Mouse (Mus musculus) kidney, postnatal 10 days (tissue): Measurements from ENCODE around the gene Lasp1.
"Not testable (repeated sequence)": the region's sequence is repeated elsewhere in the genome, so short reads cannot be mapped to it uniquely, and the experiment has no call there.

Experiments used
- DNase-seq: peaks from one replicate; pipeline ENCODE4 v3.0.0; 2021; ENCODE audit warnings: mixed read lengths

Gene Lasp1

DNA sequence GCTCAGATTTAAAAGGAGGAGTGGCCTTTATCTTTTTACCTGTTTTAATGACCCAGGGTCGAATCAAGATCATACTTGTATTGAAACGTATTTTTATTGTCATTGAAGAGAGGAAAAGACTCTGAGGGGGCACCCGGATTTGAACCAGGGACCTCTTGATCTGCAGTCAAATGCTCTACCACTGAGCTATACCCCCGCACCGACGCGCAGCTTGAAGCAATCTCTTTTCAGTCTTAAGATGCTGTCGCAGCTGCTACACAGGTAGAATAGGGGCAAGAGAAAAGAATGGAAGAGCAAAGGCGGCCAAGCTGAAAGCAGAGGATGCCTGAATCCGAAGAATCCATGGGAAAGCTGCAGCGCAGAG, at the start of gene Lasp1:
TSS of gene Lasp1 (plus strand) at position 219 of the 364 bp plus-strand sequence.
- DNase-seq, result peak; percentile 88

DNA sequence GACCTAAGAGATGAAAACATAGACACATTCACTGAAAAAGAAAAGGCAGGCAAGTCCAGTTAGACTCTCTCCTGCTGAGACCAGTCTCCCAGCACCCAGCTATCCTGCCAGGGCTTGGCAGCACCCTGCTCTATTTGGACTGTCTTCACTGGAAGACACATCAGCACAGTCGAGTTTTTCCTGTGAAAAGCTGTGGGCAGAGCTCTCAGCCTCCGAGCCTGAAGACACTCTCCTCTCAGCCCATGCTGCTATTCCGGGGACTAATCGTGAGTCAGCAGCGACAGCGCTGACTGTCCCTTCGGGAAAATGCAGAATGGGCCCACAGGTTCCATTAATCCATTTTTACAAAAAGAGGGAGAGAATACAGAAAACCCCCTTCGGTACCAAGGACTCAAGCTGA, 45.5 kb upstream of the Lasp1 start:
- no peak for DNase-seq

- no peak for DNase-seq
These were observed 40.7 kb upstream of the Lasp1 start for GRCm38 (mm10) chr11:97758125-97758524.

DNA sequence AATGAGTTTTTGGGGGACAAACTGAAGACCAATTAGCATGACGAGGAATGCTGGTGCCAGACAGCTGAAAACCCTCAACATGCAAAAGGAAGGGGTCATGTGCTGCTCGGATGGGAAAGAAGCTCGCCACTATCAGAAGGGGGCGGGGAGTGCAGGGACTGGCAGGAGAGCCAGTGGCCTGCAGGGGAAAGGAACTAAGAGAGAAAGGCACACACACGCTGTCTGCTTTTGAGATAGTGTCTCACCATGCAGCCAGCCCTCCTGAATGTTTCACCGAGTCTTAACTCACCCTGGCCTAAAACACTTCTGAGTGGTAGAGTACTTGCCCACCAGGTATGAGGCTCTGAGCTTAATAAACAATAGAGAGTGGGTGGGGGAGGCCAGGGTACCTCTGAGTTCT, 39.9 kb upstream of the Lasp1 start:
- no peak for DNase-seq

DNA sequence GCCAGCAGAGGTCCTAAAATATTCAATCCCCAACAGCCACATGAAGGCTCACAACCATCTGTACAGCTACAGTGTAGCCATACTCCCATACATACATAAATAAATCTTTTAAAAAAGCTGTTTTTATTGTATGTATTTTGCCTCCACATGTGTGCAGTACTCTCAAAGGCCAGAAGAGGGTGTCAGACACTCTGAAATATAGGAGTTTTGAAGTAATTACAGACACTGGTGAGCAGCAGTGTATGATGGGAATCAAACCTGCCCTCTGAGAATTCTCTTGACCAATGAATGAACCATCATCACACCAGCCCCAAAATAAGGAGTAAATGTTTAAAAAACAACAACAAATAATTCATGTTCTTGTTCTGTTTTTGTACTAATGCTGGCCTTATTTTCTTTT, 37.2 kb upstream of the Lasp1 start:
- DNase-seq, result no peak

DNA sequence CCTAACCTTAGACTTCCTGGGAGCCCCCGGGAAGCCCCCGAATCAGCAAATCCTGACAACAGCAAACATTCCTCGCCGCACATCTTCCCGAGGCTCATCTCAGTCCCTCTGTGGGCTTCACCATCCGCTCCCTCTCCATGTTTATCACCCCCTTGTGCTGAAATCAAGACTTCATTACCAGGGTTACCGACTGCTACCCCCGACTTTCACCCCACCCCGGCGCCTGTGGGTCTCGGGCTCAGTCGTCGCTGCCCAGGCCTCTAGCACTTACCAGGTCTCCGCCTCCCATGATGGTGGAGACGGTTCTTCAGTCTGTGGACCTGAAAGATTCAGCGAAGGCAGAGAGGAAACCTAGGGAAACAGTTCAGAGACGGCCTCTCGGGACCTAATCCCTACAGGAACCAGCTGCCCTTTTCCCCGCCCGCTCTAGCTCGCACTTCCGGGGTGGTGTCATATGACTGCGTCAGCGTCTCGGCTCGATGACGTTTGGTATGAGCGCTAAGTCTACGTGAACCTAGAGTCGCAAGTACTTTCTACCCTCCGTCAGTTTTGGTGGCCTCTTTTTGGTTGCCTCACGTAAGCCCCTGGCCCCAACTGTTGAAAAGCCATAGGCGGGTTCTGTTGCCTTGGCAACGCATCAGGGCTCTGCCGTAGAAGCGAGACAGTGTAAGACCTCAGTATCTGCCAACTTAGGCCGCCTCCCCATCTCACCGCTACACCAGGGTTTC, 32.5 kb upstream of the Lasp1 start, which contains the start of gene Cwc25:
TSS of gene Cwc25 (minus strand) at position 403 of the 728 bp plus-strand sequence.
- peak; percentile 97 for DNase-seq

DNA sequence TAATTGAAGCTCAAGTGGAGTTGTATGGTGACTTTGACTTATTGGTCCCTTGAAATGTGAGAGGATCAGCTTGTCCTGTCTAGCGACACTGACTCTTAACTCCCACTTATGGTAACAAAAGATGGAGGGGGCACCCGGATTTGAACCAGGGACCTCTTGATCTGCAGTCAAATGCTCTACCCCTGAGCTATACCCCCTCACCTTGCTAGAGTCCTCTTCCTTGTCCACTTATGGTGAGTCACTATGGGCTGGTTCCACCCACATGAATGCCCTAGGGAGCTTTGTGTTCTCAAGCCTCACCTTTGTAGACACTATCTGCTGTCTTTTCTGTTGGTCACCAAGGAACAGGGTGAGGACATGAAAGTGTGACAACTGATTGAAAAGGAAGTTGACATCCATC, 29.1 kb upstream of the Lasp1 start:
- no peak for DNase-seq

GRCm38 (mm10) chr11:97771410-97771809, 27.4 kb upstream of the Lasp1 start:
- DNase-seq, result no peak

- DNase-seq, result no peak
These were observed 23.6 kb upstream of the Lasp1 start for GRCm38 (mm10) chr11:97775186-97775585.

GRCm38 (mm10) chr11:97775808-97776496, 22.8 kb upstream of the Lasp1 start, which contains the start of gene 1700001P01Rik:
Gene 1700001P01Rik, minus strand, starts transcription at chr11:97775918.
- DNase-seq, result no peak

DNA sequence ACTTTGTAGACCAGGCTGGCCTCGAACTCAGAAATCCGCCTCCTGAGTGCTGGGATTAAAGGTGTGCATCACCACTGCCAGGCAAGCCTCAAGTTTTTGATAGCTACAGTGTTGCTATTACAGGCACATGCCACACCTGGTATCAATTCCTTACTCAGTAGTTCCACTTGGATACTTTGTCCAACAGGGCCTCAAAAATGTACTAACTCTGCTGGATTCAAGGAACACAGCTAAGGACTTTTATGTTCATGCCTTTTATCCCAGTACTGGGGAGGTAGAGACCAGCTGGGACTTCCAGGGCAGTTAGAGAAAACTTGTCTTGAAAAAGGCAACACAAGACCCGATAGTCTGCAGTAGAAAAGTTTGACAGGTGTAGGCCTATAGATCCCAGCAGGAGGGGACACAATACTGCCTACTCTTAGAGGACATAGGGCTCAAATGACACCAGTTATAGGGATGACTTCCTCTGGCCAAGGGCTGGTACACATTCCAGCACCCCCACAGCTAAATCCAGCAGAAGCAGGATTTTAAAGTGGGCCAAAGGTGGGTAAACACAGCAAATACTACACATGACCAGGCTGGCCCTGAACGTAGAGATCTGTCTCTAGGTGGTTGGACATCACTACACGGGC, 22.2 kb upstream of the Lasp1 start:
- no peak for DNase-seq

DNA sequence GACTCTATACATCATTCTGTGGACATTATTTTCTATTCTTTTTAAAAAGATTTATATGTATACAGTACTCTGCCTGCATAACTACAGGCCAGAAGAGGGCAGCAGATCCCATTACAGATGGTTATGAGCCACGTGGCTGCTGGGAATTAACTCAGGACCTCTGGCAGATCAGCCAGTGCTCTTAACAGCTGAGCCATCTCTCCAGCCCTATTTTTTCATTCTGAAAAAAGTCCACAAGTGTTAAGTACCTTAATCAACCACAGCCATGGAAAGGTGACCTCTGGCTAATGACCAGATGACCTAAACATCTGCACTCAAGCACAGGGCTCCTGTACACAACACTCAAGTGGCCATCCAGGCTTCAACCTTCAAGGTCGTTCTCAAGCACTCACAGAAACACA, 21.7 kb upstream of the Lasp1 start:
- peak; percentile 57 for DNase-seq

DNA sequence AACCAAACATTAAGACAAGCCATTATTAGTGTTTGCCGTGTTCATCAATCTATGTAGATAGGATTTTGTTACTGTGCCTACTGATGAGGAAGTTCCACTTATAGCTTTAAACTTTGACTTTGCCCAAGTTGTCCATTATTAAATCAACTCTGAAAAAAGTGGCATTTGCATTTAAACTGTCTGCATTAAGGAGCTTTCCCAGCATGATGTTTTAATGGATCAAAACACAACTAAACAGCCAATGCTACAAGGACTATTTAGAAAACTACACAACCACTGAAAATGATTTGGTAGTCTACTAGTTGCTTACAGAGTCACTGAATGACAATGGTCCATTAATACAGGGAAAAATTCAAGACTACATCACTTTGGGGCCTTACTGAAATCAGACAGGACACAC, 19.9 kb upstream of the Lasp1 start:
- DNase-seq, result no peak

DNA sequence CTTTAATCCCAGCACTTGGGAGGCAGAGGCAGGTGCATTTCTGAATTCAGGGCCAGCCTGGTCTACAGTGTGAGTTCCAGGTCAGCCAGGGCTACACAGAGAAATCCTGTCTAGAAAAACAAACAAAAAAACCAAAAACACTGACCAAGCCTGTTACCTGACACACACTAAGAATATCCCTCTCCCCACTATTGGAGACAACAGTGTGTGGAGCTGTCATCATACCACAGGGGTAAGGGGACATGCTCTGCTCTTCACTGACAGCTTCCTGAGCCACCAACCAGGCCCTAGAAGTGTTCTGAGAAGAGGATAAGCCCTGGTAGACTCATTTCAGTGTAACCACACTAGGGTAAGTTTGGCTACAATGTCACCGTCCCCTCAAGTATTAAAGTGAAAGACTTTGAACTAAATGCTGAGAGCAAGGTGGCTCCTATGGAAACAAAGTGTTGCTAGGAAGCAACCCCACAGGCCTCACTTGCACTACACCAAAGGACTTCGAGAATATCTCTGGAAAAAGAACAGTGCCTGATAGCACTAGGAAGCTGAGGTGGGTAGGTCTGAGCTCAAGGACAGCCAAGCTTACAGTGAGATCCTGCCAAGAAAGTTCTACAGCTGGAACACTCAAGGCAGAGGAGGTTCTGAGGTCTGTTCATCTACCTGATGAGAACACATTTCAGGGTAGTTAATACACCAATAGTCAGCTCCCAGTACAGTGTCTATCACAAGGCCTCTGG, 18.7 kb upstream of the Lasp1 start:
- no peak for DNase-seq

DNA sequence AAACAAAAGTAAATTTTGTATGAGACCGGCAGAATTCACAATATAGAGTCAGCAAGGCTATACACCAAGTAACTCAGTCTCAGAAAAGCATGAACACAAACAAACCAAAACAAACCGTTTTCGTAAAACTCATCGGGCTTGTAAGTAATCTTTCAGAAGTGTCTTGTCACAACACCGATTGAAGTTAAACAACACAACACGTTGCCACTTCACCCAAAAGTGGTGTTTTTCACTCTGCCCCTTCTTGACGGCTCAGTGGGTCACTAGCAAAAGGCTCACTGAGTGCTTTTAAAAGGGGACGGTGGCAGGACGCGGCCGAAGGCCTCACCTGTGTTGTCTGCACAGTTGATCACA, 17.3 kb upstream of the Lasp1 start:
- DNase-seq, result no peak

- DNase-seq, result peak; percentile 100
These were observed 16.8 kb upstream of the Lasp1 start, which contains the start of gene Rpl23 for GRCm38 (mm10) chr11:97781832-97782563. Gene Rpl23, minus strand, starts transcription at chr11:97782437.

DNA sequence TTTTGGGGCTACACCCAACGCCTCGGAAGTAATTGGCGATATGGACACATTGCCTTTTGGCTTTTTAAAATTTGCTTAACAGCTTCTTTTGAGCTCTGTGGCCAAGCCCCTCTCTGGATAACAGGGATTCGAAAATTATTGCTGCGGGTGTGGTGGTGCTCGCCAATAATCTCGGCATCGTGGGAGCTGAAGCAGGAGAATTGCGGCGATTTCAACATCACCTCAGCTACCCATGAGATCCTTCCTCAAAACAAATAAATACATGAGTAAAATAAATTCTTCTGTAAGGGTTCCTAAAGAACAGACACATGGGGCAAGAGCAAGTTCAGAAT, 16.3 kb upstream of the Lasp1 start:
- no peak for DNase-seq

DNA sequence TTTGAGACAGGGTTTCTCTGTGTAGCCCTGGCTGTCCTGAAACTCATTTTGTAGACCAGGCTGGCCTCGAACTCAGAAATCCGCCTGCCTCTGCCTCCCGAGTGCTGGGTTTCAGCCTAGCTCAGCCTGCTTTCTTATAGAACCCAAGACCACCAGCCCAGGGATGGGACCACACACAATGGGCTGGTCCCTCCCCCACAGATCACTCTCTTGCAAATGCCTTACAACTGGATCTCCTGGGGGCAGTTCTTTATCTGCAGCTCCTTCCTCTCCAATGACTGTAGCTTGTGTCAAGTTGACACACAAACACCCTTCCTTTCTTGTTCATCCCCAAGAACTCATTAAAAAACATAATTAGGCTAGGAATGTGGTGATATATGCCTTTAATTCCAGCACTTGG, 10.8 kb upstream of the Lasp1 start:
- no peak for DNase-seq

GRCm38 (mm10) chr11:97789727-97790126, 9.1 kb upstream of the Lasp1 start:
- no peak for DNase-seq

DNA sequence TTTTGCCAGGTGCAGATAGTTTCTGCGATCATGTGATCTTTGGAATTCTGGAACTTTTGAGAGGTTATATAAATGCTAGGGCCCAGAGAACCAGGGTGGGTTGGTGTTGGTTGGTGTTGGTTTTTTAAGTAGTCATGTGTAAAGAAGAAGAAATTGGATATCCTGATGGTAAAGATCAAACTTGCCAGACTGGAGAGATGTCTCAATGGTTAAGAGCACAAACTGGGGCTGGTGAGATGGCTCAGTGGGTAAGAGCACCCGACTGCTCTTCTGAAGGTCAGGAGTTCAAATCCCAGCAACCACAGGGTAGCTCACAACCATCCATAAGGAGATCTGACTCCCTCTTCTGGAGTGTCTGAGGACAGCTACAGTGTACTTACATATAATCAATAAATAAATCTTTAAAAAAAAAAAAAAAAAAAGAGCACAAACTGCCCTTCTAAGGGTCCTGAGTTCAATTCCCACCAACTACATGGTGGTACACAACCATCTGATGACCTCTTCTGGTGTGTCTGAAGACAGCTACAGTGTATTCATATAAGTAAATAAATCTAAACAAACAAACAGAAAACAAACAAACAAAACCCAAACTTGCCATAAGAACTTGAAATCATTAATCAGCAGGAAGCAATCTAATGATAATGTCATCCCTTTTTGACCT, 7.9 kb upstream of the Lasp1 start:
- not testable (repeated sequence) for DNase-seq

- peak; percentile 50 for DNase-seq
These were observed 5.6 kb upstream of the Lasp1 start for GRCm38 (mm10) chr11:97793165-97793564.

GRCm38 (mm10) chr11:97796910-97797309, 1.9 kb upstream of the Lasp1 start:
- DNase-seq, result peak; percentile 74
